Mouse (Mus musculus): ENCODE data around the gene B3galnt1.
"Not testable (repeated sequence)": the region's sequence is repeated elsewhere in the genome, so short reads cannot be mapped to it uniquely, and the experiment has no call there.

B3galnt1 gene

GRCm38 (mm10) chr3:69572561-69572960, 26.2 kb downstream of the B3galnt1 start:
- in situ Hi-C loops (cut with MboI, MseI) = no loop called here

GRCm38 (mm10) chr3:69565586-69565985, 33.2 kb downstream of the B3galnt1 start:
- in situ Hi-C loops (cut with MboI, MseI) = not testable (repeated sequence)

- in situ Hi-C loops (cut with MboI, MseI) = no loop called here
Measured at GRCm38 (mm10) chr3:69563406-69563805, 35.4 kb downstream of the B3galnt1 start.

GRCm38 (mm10) chr3:69561686-69562085, 37.1 kb downstream of the B3galnt1 start:
- in situ Hi-C loops (cut with MboI, MseI) = no loop called here

- in situ Hi-C loops (cut with MboI, MseI) = no loop called here
Measured at GRCm38 (mm10) chr3:69559975-69560330, 38.8 kb downstream of the B3galnt1 start.

- in situ Hi-C loops (cut with MboI, MseI) = no loop called here
Measured at GRCm38 (mm10) chr3:69559316-69559974, 39.3 kb downstream of the B3galnt1 start.

- in situ Hi-C loops (cut with MboI, MseI) = no loop called here
Measured at GRCm38 (mm10) chr3:69556092-69556778, 42.5 kb downstream of the B3galnt1 start.

- in situ Hi-C loops (cut with MboI, MseI) = no loop called here
Measured at GRCm38 (mm10) chr3:69555511-69555910, 43.2 kb downstream of the B3galnt1 start.

GRCm38 (mm10) chr3:69549602-69550001, 49.2 kb downstream of the B3galnt1 start:
- in situ Hi-C loops (cut with MboI, MseI) = no loop called here

GRCm38 (mm10) chr3:69548704-69549455, 49.9 kb downstream of the B3galnt1 start:
- in situ Hi-C loops (cut with MboI, MseI) = no loop called here

- in situ Hi-C loops (cut with MboI, MseI) = no loop called here
Measured at GRCm38 (mm10) chr3:69545017-69545416, 53.7 kb downstream of the B3galnt1 start.

- in situ Hi-C loops (cut with MboI, MseI) = no loop called here
Measured at GRCm38 (mm10) chr3:69543730-69544129, 55.0 kb downstream of the B3galnt1 start.

GRCm38 (mm10) chr3:69542962-69543361, 55.8 kb downstream of the B3galnt1 start:
- in situ Hi-C loops (cut with MboI, MseI) = no loop called here

GRCm38 (mm10) chr3:69535941-69536647, 62.7 kb downstream of the B3galnt1 start:
- in situ Hi-C loops (cut with MboI, MseI) = no loop called here

- in situ Hi-C loops (cut with MboI, MseI) = no loop called here
Measured at GRCm38 (mm10) chr3:69535486-69535885, 63.3 kb downstream of the B3galnt1 start.

GRCm38 (mm10) chr3:69532687-69533086, 66.1 kb downstream of the B3galnt1 start:
- in situ Hi-C loops (cut with MboI, MseI) = no loop called here

GRCm38 (mm10) chr3:69531511-69531910, 67.2 kb downstream of the B3galnt1 start:
- in situ Hi-C loops (cut with MboI, MseI) = no loop called here

GRCm38 (mm10) chr3:69529576-69529975, 69.2 kb downstream of the B3galnt1 start:
- in situ Hi-C loops (cut with MboI, MseI) = no loop called here

- in situ Hi-C loops (cut with MboI, MseI) = no loop called here
Measured at GRCm38 (mm10) chr3:69527384-69527783, 71.4 kb downstream of the B3galnt1 start.

GRCm38 (mm10) chr3:69525072-69525529, 73.7 kb downstream of the B3galnt1 start:
- in situ Hi-C loops (cut with MboI, MseI) = no loop called here

GRCm38 (mm10) chr3:69524356-69525071, 74.2 kb downstream of the B3galnt1 start:
- in situ Hi-C loops (cut with MboI, MseI) = no loop called here
